Mouse (Mus musculus) heart, embryonic 10.5 days (tissue): ENCODE measurements around the gene Zfp874a. TPM values are rescaled to one million over a fixed set of nuclear protein-coding genes. Genes with fewer than 3 reads are reported as not detected.
A peak's percentile ranks its signal among the peaks of the same experiment; 100 is the strongest.
"Not testable (repeated sequence)": the region's sequence is repeated elsewhere in the genome, so short reads cannot be mapped to it uniquely, and the experiment has no call there.

Experiments
- DNase-seq: peaks from one replicate; pipeline ENCODE4 v3.0.0-alpha.2; 2017; ENCODE audit warnings: low spot score
- H3K27ac ChIP-seq: fragments of 300-500 bp; sonication (generic); 2 replicates; pipeline ENCODE4 v1.5.1; 2016; ENCODE audit warnings: mild to moderate bottlenecking
- H3K27me3 ChIP-seq: fragments of 300-500 bp; sonication (generic); 2 replicates; pipeline ENCODE4 v1.6.1; 2016; ENCODE audit warnings: mild to moderate bottlenecking; ENCODE audit not compliant: poor library complexity, insufficient read depth, severe bottlenecking
- H3K36me3 ChIP-seq: fragments of 300-500 bp; sonication (generic); 2 replicates; pipeline ENCODE4 v1.6.1; 2016; ENCODE audit warnings: mild to moderate bottlenecking, moderate library complexity
- H3K4me1 ChIP-seq: fragments of 300-500 bp; sonication (generic); 2 replicates; pipeline ENCODE4 v1.6.1; 2016; ENCODE audit warnings: mild to moderate bottlenecking
- H3K4me3 ChIP-seq: fragments of 300-500 bp; sonication (generic); 2 replicates; pipeline ENCODE4 v1.5.1; 2016; ENCODE audit warnings: mild to moderate bottlenecking, moderate library complexity
- H3K9me3 ChIP-seq: fragments of 300-500 bp; sonication (generic); 2 replicates; pipeline ENCODE4 v1.6.1; 2016; ENCODE audit warnings: mild to moderate bottlenecking, moderate library complexity
- WGBS: fragments of 180-500 bp; shearing (Covaris S2); methylation state at CpG from one replicate; pipeline ENCODE4 v1.1.7; 2016; 5-methylcytosine and 5-hydroxymethylcytosine counted together
- polyA plus RNA-seq: library from polyadenylated mRNA; unstranded; fragments of >200 nt; fragmentation: Nextera tagmentation; extraction: Ambion mirVana; gene quantifications from 2 replicates; pipeline ENCODE4 v1.2.1, GENCODE M21; 2016

Zfp874a gene
- polyA plus RNA-seq, 1 experiment from 2014 or later = 5.7 TPM

GRCm38 (mm10) chr13:67425699-67426098, 25.7 kb downstream of the Zfp874a start:
- H3K9me3 ChIP-seq, DNase-seq: not testable (repeated sequence)

GRCm38 (mm10) chr13:67422532-67422931, 28.9 kb downstream of the Zfp874a start:
- H3K9me3 ChIP-seq, DNase-seq, H3K4me3 ChIP-seq, H3K36me3 ChIP-seq, H3K27me3 ChIP-seq, H3K4me1 ChIP-seq, H3K27ac ChIP-seq: not testable (repeated sequence)
- WGBS = 83% methylated on average over 2 of the region's 2 CpGs

More at GRCm38 (mm10) chr13:67425699-67426098, 25.7 kb downstream of the Zfp874a start:
- not testable (repeated sequence) for H3K27me3 ChIP-seq, H3K27ac ChIP-seq, H3K4me1 ChIP-seq, H3K36me3 ChIP-seq, H3K4me3 ChIP-seq

GRCm38 (mm10) chr13:67421207-67421857, 30.1 kb downstream of the Zfp874a start, which contains the start of gene Zfp459:
TSS of gene Zfp459 (minus strand) at chr13:67421418.
- peaks cover 3% of the 10 kb centered on the region; the same call in 1 of the 2 replicates for H3K4me1 ChIP-seq
- WGBS = 3% methylated on average over 22 of the region's 22 CpGs
- no peaks in the 10 kb centered on the region for H3K9me3 ChIP-seq
- peak within 1 kb of the TSS; percentile 72 for H3K4me3 ChIP-seq
- no peaks in the 10 kb centered on the region for H3K36me3 ChIP-seq
- H3K27ac ChIP-seq = peak within 1 kb of the TSS; percentile 84
- H3K27me3 ChIP-seq = no peaks in the 10 kb centered on the region
- peak; percentile 83 for DNase-seq

GRCm38 (mm10) chr13:67420558-67421206, 30.7 kb downstream of the Zfp874a start:
- Histone ChIP-seq H3K27ac (peak overlapping the region; percentile 84), H3K9me3 (no peaks in the 10 kb centered on the region), H3K4me3 (peak overlapping the region; percentile 72), H3K36me3 (no peaks in the 10 kb centered on the region), H3K4me1 (peaks cover 3% of the 10 kb centered on the region; the same call in 1 of the 2 replicates), H3K27me3 (no peaks in the 10 kb centered on the region)
- no peak for DNase-seq
- WGBS = 34% methylated on average over 11 of the region's 11 CpGs

GRCm38 (mm10) chr13:67416811-67417210, 34.6 kb downstream of the Zfp874a start:
- Histone ChIP-seq H3K27me3 (no peaks in the 10 kb centered on the region), H3K36me3 (no peaks in the 10 kb centered on the region), H3K4me1 (peaks cover 3% of the 10 kb centered on the region; the same call in 1 of the 2 replicates), H3K27ac (no peak overlapping the region), H3K9me3 (no peaks in the 10 kb centered on the region), H3K4me3 (no peak overlapping the region)
- 84% methylated on average over 3 of the region's 3 CpGs for WGBS
- no peak for DNase-seq

- 81% methylated on average over 6 of the region's 6 CpGs for WGBS
- Histone ChIP-seq H3K36me3 (no peaks in the 10 kb centered on the region), H3K27ac (no peak overlapping the region)
Observed at GRCm38 (mm10) chr13:67415759-67416158, 35.7 kb downstream of the Zfp874a start.

GRCm38 (mm10) chr13:67413634-67414033, 37.8 kb downstream of the Zfp874a start:
- DNase-seq, H3K27ac ChIP-seq, H3K9me3 ChIP-seq, H3K4me1 ChIP-seq, H3K27me3 ChIP-seq, H3K4me3 ChIP-seq, H3K36me3 ChIP-seq: not testable (repeated sequence)
- WGBS = 70% methylated on average over 3 of the region's 3 CpGs

More at GRCm38 (mm10) chr13:67415759-67416158, 35.7 kb downstream of the Zfp874a start:
- H3K27me3 ChIP-seq = no peaks in the 10 kb centered on the region
- peaks cover under 1% of the 10 kb centered on the region; the same call in 1 of the 2 replicates for H3K4me1 ChIP-seq
- H3K4me3 ChIP-seq = no peak overlapping the region
- no peak for DNase-seq
- H3K9me3 ChIP-seq = no peaks in the 10 kb centered on the region

- peak; percentile 90 for DNase-seq
- H3K27ac ChIP-seq = peak within 1 kb of the TSS; percentile 83
- 4% methylated on average over 16 of the region's 16 CpGs for WGBS
- peak within 1 kb of the TSS; percentile 70 for H3K4me3 ChIP-seq
- H3K9me3 ChIP-seq, H3K36me3 ChIP-seq, H3K27me3 ChIP-seq, H3K4me1 ChIP-seq: not testable (repeated sequence)
Observed at GRCm38 (mm10) chr13:67399183-67399903, 52.1 kb downstream of the Zfp874a start, which contains the start of gene Zfp429. TSS of gene Zfp429 (minus strand) at chr13:67399819.

- not testable (repeated sequence) for DNase-seq, H3K4me1 ChIP-seq, H3K4me3 ChIP-seq, H3K27ac ChIP-seq, H3K9me3 ChIP-seq, H3K36me3 ChIP-seq, H3K27me3 ChIP-seq
- WGBS = 71% methylated on average over 3 of the region's 3 CpGs
Observed at GRCm38 (mm10) chr13:67376255-67376654, 75.2 kb downstream of the Zfp874a start.

- peak; percentile 92 for DNase-seq
- H3K4me1 ChIP-seq, H3K27me3 ChIP-seq, H3K36me3 ChIP-seq, H3K9me3 ChIP-seq: not testable (repeated sequence)
- 10% methylated on average over 14 of the region's 15 CpGs for WGBS
- Histone ChIP-seq H3K27ac (peak within 1 kb of the TSS; percentile 64; the same call in 1 of the 2 replicates), H3K4me3 (peak within 1 kb of the TSS; percentile 63)
Observed at GRCm38 (mm10) chr13:67375050-67375911, 76.1 kb downstream of the Zfp874a start, which contains the start of the genes Gm28041 and Zfp456. TSS of gene Gm28041 (minus strand) at chr13:67375733. TSS of gene Zfp456 (minus strand) at chr13:67375810.
